Mouse (Mus musculus) thymus, adult 2 months (tissue): Measurements from ENCODE around the gene Slc4a2. TPM values are rescaled to one million over a fixed set of nuclear protein-coding genes. Genes with fewer than 3 reads are reported as not detected.

Source experiments
- DNase-seq: peaks from one replicate; pipeline ENCODE4 v3.0.0; 2021
- H3K27ac ChIP-seq: fragments of 200-500 bp; 2 replicates; pipeline ENCODE4 v1.5.1; 2012; ENCODE audit warnings: low read length, control low read depth; ENCODE audit not compliant: control insufficient read depth, insufficient read depth
- H3K27me3 ChIP-seq: fragments of 200-500 bp; 2 replicates; pipeline ENCODE4 v1.6.1; 2012; ENCODE audit warnings: mild to moderate bottlenecking, low read length, moderate library complexity, mixed read lengths; ENCODE audit not compliant: control insufficient read depth, insufficient read depth
- H3K36me3 ChIP-seq: fragments of 200-500 bp; 2 replicates; pipeline ENCODE4 v1.6.1; 2012; ENCODE audit warnings: mild to moderate bottlenecking, low read length, moderate library complexity; ENCODE audit not compliant: control insufficient read depth, insufficient read depth
- H3K4me1 ChIP-seq: fragments of 200-500 bp; replicated peaks from 2 replicates; pipeline ENCODE4 v1.6.1; 2012; ENCODE audit warnings: low read length; ENCODE audit not compliant: control insufficient read depth, insufficient read depth
- H3K4me3 ChIP-seq: fragments of 200-500 bp; 2 replicates; pipeline ENCODE4 v1.5.1; 2012; ENCODE audit warnings: mild to moderate bottlenecking, low read length, control low read depth, moderate library complexity; ENCODE audit not compliant: control insufficient read depth, insufficient read depth
- CTCF ChIP-seq: fragments of 200-500 bp; IDR thresholded peaks from 2 replicates; pipeline ENCODE4 v1.5.1; 2012; ENCODE audit warnings: mild to moderate bottlenecking, control low read depth, low read length, moderate library complexity, borderline replicate concordance; ENCODE audit not compliant: control insufficient read depth, poor library complexity, insufficient read depth; ENCODE audit errors: extremely low read depth
- POLR2A ChIP-seq: fragments of 200-500 bp; IDR thresholded peaks from 2 replicates; pipeline ENCODE4 v1.6.1; 2012; ENCODE audit warnings: mild to moderate bottlenecking, low read length, control low read depth, moderate library complexity; ENCODE audit not compliant: control insufficient read depth, poor library complexity, insufficient read depth; ENCODE audit errors: extremely low read depth
- WGBS: fragments of 180-500 bp; shearing (Covaris S2); methylation state at CpG from one replicate; pipeline ENCODE4 v1.1.7; 2018; 5-methylcytosine and 5-hydroxymethylcytosine counted together
- polyA plus RNA-seq: library from polyadenylated mRNA; depleted of rRNA; stranded (reverse); fragments of >200 nt; gene quantifications from 2 replicates; pipeline ENCODE4 v1.2.3, GENCODE M21; 2012

The Slc4a2 gene
- polyA plus RNA-seq, 1 experiment: 118 TPM

GRCm38 (mm10) chr5:24466762-24467161 lies 43.1 kb downstream of the Slc4a2 start:
- Histone ChIP-seq H3K36me3 (no peaks in the 10 kb centered on the region), H3K27ac (no peak overlapping the region), H3K4me3 (no peak overlapping the region), H3K27me3 (no peaks in the 10 kb centered on the region), H3K4me1 (no peaks in the 10 kb centered on the region)
- TF ChIP-seq CTCF (no peak), POLR2A (no peak)
- 95% methylated on average over 12 of the region's 12 CpGs for WGBS
- DNase-seq: no peak

DNA sequence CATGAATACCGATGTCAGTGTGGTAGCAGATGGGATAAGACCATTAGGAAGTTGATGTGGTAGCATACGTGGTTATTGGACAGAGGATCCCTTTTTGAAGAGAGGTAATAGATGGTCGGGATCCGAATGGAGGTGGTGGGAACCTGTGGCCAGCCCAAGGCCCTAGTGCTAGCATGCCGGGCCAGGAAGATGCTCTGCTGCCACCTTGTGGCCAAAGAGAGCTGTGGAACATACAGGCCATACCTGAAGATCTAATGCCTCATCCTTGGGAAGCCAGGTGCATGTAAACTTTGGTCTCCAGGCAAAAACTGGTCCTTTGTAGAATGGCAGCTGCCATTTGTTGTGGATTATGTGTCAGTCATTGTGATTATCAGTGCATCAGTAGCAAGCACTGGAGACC lies 47.0 kb downstream of the Slc4a2 start:
- H3K4me1 ChIP-seq: peaks cover 9% of the 10 kb centered on the region
- WGBS: 20% methylated on average over 5 of the region's 5 CpGs

DNA sequence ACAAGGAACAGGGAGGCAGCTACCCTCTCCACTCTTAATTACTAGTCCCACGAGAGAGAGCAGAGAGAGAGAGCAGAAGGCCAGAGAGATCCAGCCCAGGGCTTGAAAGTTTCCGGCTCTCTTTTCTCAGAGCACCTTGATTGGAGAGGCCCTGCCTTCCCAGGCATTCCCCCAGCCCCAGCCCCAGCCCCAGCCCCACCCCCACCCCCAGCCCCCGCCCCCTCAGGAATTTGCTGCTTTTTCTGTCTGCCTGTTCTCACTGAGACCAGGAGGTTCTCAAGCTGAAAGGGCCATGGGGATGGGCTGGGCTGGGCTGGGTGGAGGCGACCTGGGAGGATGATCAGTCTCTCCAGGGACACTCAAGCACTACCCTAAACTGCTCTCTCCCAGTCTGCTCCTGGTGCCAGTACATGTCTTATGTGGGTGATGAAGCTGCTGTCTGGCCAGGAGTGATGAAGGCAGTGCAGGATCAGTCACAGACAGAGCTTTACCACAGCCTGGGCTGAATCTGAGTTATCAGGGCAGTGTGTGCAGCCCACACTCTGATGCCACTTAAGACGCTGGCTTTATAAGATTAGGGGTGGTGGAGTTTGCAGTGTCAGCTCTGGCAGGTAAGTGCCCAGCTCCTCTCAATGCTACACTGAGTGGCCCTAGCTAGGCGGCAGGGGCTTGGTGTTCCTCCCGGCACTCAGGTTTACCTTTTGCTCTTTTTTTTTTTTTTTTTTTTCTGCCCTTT lies 49.4 kb downstream of the Slc4a2 start:
- no peak overlapping the region for H3K27ac ChIP-seq
- TF ChIP-seq CTCF (no peak), POLR2A (no peak)
- H3K4me3 ChIP-seq: no peak overlapping the region
- peaks cover 9% of the 10 kb centered on the region for H3K4me1 ChIP-seq
- DNase-seq: no peak
- peaks cover 4% of the 10 kb centered on the region; the same call in 1 of the 2 replicates for H3K36me3 ChIP-seq
- 89% methylated on average over 7 of the region's 7 CpGs for WGBS
- peaks cover 3% of the 10 kb centered on the region; the same call in 1 of the 2 replicates for H3K27me3 ChIP-seq

More for the DNA sequence above, 47.0 kb downstream of the Slc4a2 start:
- Histone ChIP-seq H3K27ac (no peak overlapping the region), H3K36me3 (no peaks in the 10 kb centered on the region), H3K4me3 (no peak overlapping the region), H3K27me3 (peaks cover 3% of the 10 kb centered on the region; the same call in 1 of the 2 replicates)
- no peak for TF ChIP-seq POLR2A
- peak; percentile 90 for TF ChIP-seq CTCF
- DNase-seq: peak; percentile 81

DNA sequence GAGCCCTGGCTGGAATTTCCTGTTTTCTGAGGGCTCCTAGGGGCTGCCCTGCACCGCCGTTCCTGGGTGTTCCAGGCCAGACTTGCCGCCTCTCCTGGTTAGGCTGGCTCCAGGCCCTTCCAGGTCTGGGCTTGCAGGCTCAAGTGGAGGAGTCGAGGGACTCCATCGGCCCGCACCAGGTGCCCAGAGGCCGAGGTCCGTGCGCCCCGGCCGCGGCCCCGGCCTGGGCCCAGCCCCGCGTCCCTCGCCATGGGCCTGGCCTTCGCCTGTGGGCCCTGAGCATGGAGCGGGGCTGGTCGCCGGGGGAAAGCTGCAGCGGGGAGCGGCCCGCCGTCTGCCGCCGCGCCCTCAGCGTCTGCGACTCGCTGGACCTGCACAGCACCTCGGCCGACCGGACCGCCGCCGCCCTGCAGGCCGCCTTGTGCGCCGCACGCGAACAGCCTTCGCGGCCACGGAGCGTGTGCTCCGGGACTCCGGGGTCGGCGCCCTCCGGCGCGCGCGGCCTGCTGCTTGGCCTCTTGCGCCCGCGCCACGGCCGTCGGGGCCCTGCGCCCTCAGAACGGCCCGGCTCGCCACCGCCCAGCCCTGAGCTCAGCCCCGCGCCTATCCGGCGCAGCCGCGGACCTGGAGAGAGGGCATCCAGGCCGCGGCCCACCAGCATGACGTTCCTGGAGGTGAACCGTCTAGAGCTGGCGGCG lies 50.5 kb downstream of the Slc4a2 start:
- no peak for DNase-seq
- 27% methylated on average over 71 of the region's 77 CpGs for WGBS
- TF ChIP-seq POLR2A (no peak), CTCF (no peak)

GRCm38 (mm10) chr5:24474723-24475261 lies 51.2 kb downstream of the Slc4a2 start:
- Histone ChIP-seq H3K27ac (no peak overlapping the region), H3K4me3 (peak overlapping the region; percentile 24), H3K27me3 (peaks cover 3% of the 10 kb centered on the region; the same call in 1 of the 2 replicates), H3K4me1 (peaks cover 9% of the 10 kb centered on the region), H3K36me3 (peaks cover 15% of the 10 kb centered on the region)
- no peak for TF ChIP-seq CTCF
- TF ChIP-seq POLR2A: no peak
- DNase-seq: peak; percentile 56
- 2% methylated on average over 67 of the region's 67 CpGs for WGBS

More for the DNA sequence above, 50.5 kb downstream of the Slc4a2 start:
- Histone ChIP-seq H3K27me3 (peaks cover 3% of the 10 kb centered on the region; the same call in 1 of the 2 replicates), H3K4me3 (peak overlapping the region; percentile 24), H3K36me3 (peaks cover 11% of the 10 kb centered on the region), H3K4me1 (peaks cover 9% of the 10 kb centered on the region), H3K27ac (no peak overlapping the region)

GRCm38 (mm10) chr5:24475476-24476241 lies 52.0 kb downstream of the Slc4a2 start:
- Histone ChIP-seq H3K4me3 (no peak overlapping the region), H3K27ac (no peak overlapping the region), H3K27me3 (peaks cover 3% of the 10 kb centered on the region; the same call in 1 of the 2 replicates), H3K4me1 (peaks cover 9% of the 10 kb centered on the region), H3K36me3 (peaks cover 19% of the 10 kb centered on the region)
- WGBS: 96% methylated on average over 6 of the region's 6 CpGs
- TF ChIP-seq POLR2A (no peak), CTCF (no peak)
- DNase-seq: no peak
